Mouse (Mus musculus): ENCODE results near the gene Parva. TPM values are rescaled to one million over a fixed set of nuclear protein-coding genes. Genes with fewer than 3 reads are reported as not detected.
A peak's percentile ranks its signal among the peaks of the same experiment; 100 is the strongest.

Gene Parva
- polyA plus RNA-seq, 1 experiment = 78.3 TPM

GRCm38 (mm10) chr7:112426811-112427210 lies 494 bp upstream of the Parva start:
- Histone ChIP-seq H3K27me3 (replicated peaks; ENCODE audit: control insufficient read depth, insufficient read depth, low read length) (no peaks in the 10 kb centered on the region), H3K4me1 (ENCODE audit: control insufficient read depth, insufficient read depth, low read length) (peaks cover 12% of the 10 kb centered on the region; the same call in 1 of the 2 replicates), H3K4me3 (ENCODE audit: insufficient read depth, low read depth, low read length) (no peak overlapping the region), H3K27ac (ENCODE audit: insufficient read depth, low read depth, low read length) (peak overlapping the region; percentile 96), H3K36me3 (ENCODE audit: control insufficient read depth, insufficient read depth, low read length) (no peaks in the 10 kb centered on the region)
- 48% methylated on average over 5 of the region's 5 CpGs for WGBS
- TF ChIP-seq POLR2A (IDR thresholded peaks at IDR 0.05; ENCODE audit: low read depth, low read length) (no peak), CTCF (conservative IDR thresholded peaks at IDR 0.05; ENCODE audit: insufficient read depth, insufficient read length, low read depth, low read length) (no peak)
- no peak for DNase-seq

- Histone ChIP-seq H3K27me3 (replicated peaks; ENCODE audit: control insufficient read depth, insufficient read depth, low read length) (no peaks in the 10 kb centered on the region), H3K4me3 (ENCODE audit: insufficient read depth, low read depth, low read length) (peak overlapping the region; percentile 75), H3K27ac (ENCODE audit: insufficient read depth, low read depth, low read length) (peak overlapping the region; percentile 96), H3K4me1 (ENCODE audit: control insufficient read depth, insufficient read depth, low read length) (peaks cover 12% of the 10 kb centered on the region; the same call in 1 of the 2 replicates), H3K36me3 (ENCODE audit: control insufficient read depth, insufficient read depth, low read length) (no peaks in the 10 kb centered on the region)
- TF ChIP-seq POLR2A (IDR thresholded peaks at IDR 0.05; ENCODE audit: low read depth, low read length) (no peak), CTCF (conservative IDR thresholded peaks at IDR 0.05; ENCODE audit: insufficient read depth, insufficient read length, low read depth, low read length) (no peak)
- DNase-seq = peak; percentile 96
- under 1% methylated on average over 22 of the region's 22 CpGs for WGBS
Measured at GRCm38 (mm10) chr7:112428158-112428535, 842 bp downstream of the Parva start.

- TF ChIP-seq CTCF (conservative IDR thresholded peaks at IDR 0.05; ENCODE audit: insufficient read depth, insufficient read length, low read depth, low read length) = no peak
- TF ChIP-seq POLR2A (IDR thresholded peaks at IDR 0.05; ENCODE audit: low read depth, low read length) = no peak
- H3K4me3 ChIP-seq (ENCODE audit: insufficient read depth, low read depth, low read length) = no peak overlapping the region
- WGBS = 46% methylated on average over 3 of the region's 3 CpGs
- H3K27me3 ChIP-seq (replicated peaks; ENCODE audit: control insufficient read depth, insufficient read depth, low read length) = no peaks in the 10 kb centered on the region
- DNase-seq = no peak
- peaks cover 12% of the 10 kb centered on the region; the same call in 1 of the 2 replicates for H3K4me1 ChIP-seq (ENCODE audit: control insufficient read depth, insufficient read depth, low read length)
- no peak overlapping the region for H3K27ac ChIP-seq (ENCODE audit: insufficient read depth, low read depth, low read length)
- H3K36me3 ChIP-seq (ENCODE audit: control insufficient read depth, insufficient read depth, low read length) = no peaks in the 10 kb centered on the region
Measured at GRCm38 (mm10) chr7:112439846-112440245, 12.5 kb downstream of the Parva start.

- no peak overlapping the region for H3K4me3 ChIP-seq (ENCODE audit: insufficient read depth, low read depth, low read length)
- H3K4me1 ChIP-seq (ENCODE audit: control insufficient read depth, insufficient read depth, low read length) = peaks cover 12% of the 10 kb centered on the region; the same call in 1 of the 2 replicates
- DNase-seq = no peak
- 64% methylated on average over 12 of the region's 12 CpGs for WGBS
- no peaks in the 10 kb centered on the region for H3K36me3 ChIP-seq (ENCODE audit: control insufficient read depth, insufficient read depth, low read length)
- H3K27ac ChIP-seq (ENCODE audit: insufficient read depth, low read depth, low read length) = no peak overlapping the region
- H3K27me3 ChIP-seq (replicated peaks; ENCODE audit: control insufficient read depth, insufficient read depth, low read length) = no peaks in the 10 kb centered on the region
- TF ChIP-seq CTCF (conservative IDR thresholded peaks at IDR 0.05; ENCODE audit: insufficient read depth, insufficient read length, low read depth, low read length) (no peak), POLR2A (IDR thresholded peaks at IDR 0.05; ENCODE audit: low read depth, low read length) (no peak)
Measured at GRCm38 (mm10) chr7:112444152-112444984, 17.1 kb downstream of the Parva start.

- no peaks in the 10 kb centered on the region for H3K36me3 ChIP-seq (ENCODE audit: control insufficient read depth, insufficient read depth, low read length)
- peaks cover 14% of the 10 kb centered on the region; the same call in 1 of the 2 replicates for H3K4me1 ChIP-seq (ENCODE audit: control insufficient read depth, insufficient read depth, low read length)
- no peak overlapping the region for H3K4me3 ChIP-seq (ENCODE audit: insufficient read depth, low read depth, low read length)
- no peak for TF ChIP-seq POLR2A (IDR thresholded peaks at IDR 0.05; ENCODE audit: low read depth, low read length)
- no peak for TF ChIP-seq CTCF (conservative IDR thresholded peaks at IDR 0.05; ENCODE audit: insufficient read depth, insufficient read length, low read depth, low read length)
- no peak overlapping the region for H3K27ac ChIP-seq (ENCODE audit: insufficient read depth, low read depth, low read length)
- WGBS = 57% methylated on average over 9 of the region's 9 CpGs
- no peaks in the 10 kb centered on the region for H3K27me3 ChIP-seq (replicated peaks; ENCODE audit: control insufficient read depth, insufficient read depth, low read length)
- no peak for DNase-seq
Measured at GRCm38 (mm10) chr7:112444985-112445367, 17.7 kb downstream of the Parva start.

GRCm38 (mm10) chr7:112446498-112446897 lies 19.2 kb downstream of the Parva start:
- Histone ChIP-seq H3K27ac (ENCODE audit: insufficient read depth, low read depth, low read length) (no peak overlapping the region), H3K4me1 (ENCODE audit: control insufficient read depth, insufficient read depth, low read length) (peaks cover 17% of the 10 kb centered on the region; the same call in 1 of the 2 replicates), H3K36me3 (ENCODE audit: control insufficient read depth, insufficient read depth, low read length) (no peaks in the 10 kb centered on the region), H3K4me3 (ENCODE audit: insufficient read depth, low read depth, low read length) (no peak overlapping the region), H3K27me3 (replicated peaks; ENCODE audit: control insufficient read depth, insufficient read depth, low read length) (no peaks in the 10 kb centered on the region)
- no peak for TF ChIP-seq CTCF (conservative IDR thresholded peaks at IDR 0.05; ENCODE audit: insufficient read depth, insufficient read length, low read depth, low read length)
- WGBS = 93% methylated on average over 4 of the region's 4 CpGs
- DNase-seq = no peak

- no peak overlapping the region for H3K4me3 ChIP-seq (ENCODE audit: insufficient read depth, low read depth, low read length)
- H3K36me3 ChIP-seq (ENCODE audit: control insufficient read depth, insufficient read depth, low read length) = no peaks in the 10 kb centered on the region
- H3K4me1 ChIP-seq (ENCODE audit: control insufficient read depth, insufficient read depth, low read length) = peaks cover 11% of the 10 kb centered on the region; the same call in 1 of the 2 replicates
- H3K27me3 ChIP-seq (replicated peaks; ENCODE audit: control insufficient read depth, insufficient read depth, low read length) = no peaks in the 10 kb centered on the region
- TF ChIP-seq CTCF (conservative IDR thresholded peaks at IDR 0.05; ENCODE audit: insufficient read depth, insufficient read length, low read depth, low read length) (no peak), POLR2A (IDR thresholded peaks at IDR 0.05; ENCODE audit: low read depth, low read length) (no peak)
- 69% methylated on average over 8 of the region's 8 CpGs for WGBS
- peak overlapping the region; percentile 49; the same call in 1 of the 2 replicates for H3K27ac ChIP-seq (ENCODE audit: insufficient read depth, low read depth, low read length)
- peak; percentile 92 for DNase-seq
Measured at GRCm38 (mm10) chr7:112449954-112450700, 22.8 kb downstream of the Parva start.
